ENCODE assay signal across 21 mouse cellular contexts in genomic region chr8:64344933-64345332, GRCm38 (mm10).
"Had no signal": no experiment of that assay in that cellular context is flagged by ENCODE, and none has a peak within 500 bp of the region (broad histone marks: within the 10 kb centered on the region; RNA-seq: fewer than 3 reads in every experiment).

No protein-coding gene starts in this region.

- H3K9ac ChIP-seq: liver, postnatal 0 days; lung, embryonic 15.5 days; midbrain, embryonic 13.5 days; midbrain, embryonic 15.5 days; neural tube, embryonic 13.5 days; neural tube, embryonic 15.5 days had no signal

- H3K27me3 ChIP-seq: lung, embryonic 15.5 days; megakaryocyte, embryonic 14.5 days; midbrain, embryonic 13.5 days; midbrain, embryonic 15.5 days; neural tube, embryonic 13.5 days; neural tube, embryonic 15.5 days had no signal

- DNase-seq: liver, postnatal 0 days; lung, adult 2 months; lung, postnatal 14 days; lung, postnatal 36 days; retina, postnatal 1 day; right cerebral cortex, adult 18-20 months; right cerebral cortex, postnatal 25 days; right cerebral cortex, postnatal 4 days; spleen, adult 18-20 months; thymus, adult 2 months; thymus, postnatal 25 days; thymus, postnatal 4 days had no signal

- H3K4me1 ChIP-seq: lung, embryonic 15.5 days; midbrain, embryonic 13.5 days; midbrain, embryonic 15.5 days; neural tube, embryonic 13.5 days; neural tube, embryonic 15.5 days had no signal

- H3K27ac ChIP-seq: lung, embryonic 15.5 days; macrophage; midbrain, embryonic 13.5 days; midbrain, embryonic 15.5 days; neural tube, embryonic 13.5 days; neural tube, embryonic 15.5 days had no signal

- H3K36me3 ChIP-seq: lung, embryonic 15.5 days; midbrain, embryonic 13.5 days; midbrain, embryonic 15.5 days; neural tube, embryonic 13.5 days; neural tube, embryonic 15.5 days had no signal

- ATAC-seq: liver, postnatal 0 days; lung, postnatal 0 days; midbrain, embryonic 13.5 days; midbrain, embryonic 15.5 days had no signal

- H3K9me3 ChIP-seq: lung, embryonic 15.5 days; megakaryocyte, embryonic 14.5 days; midbrain, embryonic 13.5 days; midbrain, embryonic 15.5 days; neural tube, embryonic 13.5 days; neural tube, embryonic 15.5 days had no signal

- H3K4me3 ChIP-seq: lung, embryonic 15.5 days; megakaryocyte, embryonic 14.5 days; midbrain, embryonic 13.5 days; midbrain, embryonic 15.5 days; neural tube, embryonic 13.5 days; neural tube, embryonic 15.5 days had no signal

- H3K4me2 ChIP-seq: lung, embryonic 15.5 days; midbrain, embryonic 11.5 days; midbrain, embryonic 13.5 days; midbrain, embryonic 15.5 days; neural tube, embryonic 13.5 days; neural tube, embryonic 15.5 days had no signal
